Mouse (Mus musculus): ENCODE data around the gene Lage3. TPM values are rescaled to one million over a fixed set of nuclear protein-coding genes. Genes with fewer than 3 reads are reported as not detected.

Lage3 gene
- total and polyA plus RNA-seq, 3 experiments, result 24.4 to 38.5 (median 32.0) TPM

GRCm38 (mm10) chrX:74304867-74305700 lies 48.3 kb downstream of the Lage3 start, which contains the start of gene Gdi1:
Gene Gdi1 (plus strand): TSS chrX:74304998.
- intact Hi-C loops (cut with DNase I), result loop anchor here (10.0 kb wide), 1 partner anchor 730 kb away; no protein-coding TSS in a partner anchor
- H3K36me3 ChIP-seq (ENCODE audit: control insufficient read depth, insufficient read depth, low read length), result peaks cover 8% of the 10 kb centered on the region
- WGBS, result 17% methylated on average over 41 of the region's 41 CpGs
- H3K4me1 ChIP-seq (ENCODE audit: control insufficient read depth, insufficient read depth, low read length), result no peaks in the 10 kb centered on the region; the same call in none of the 2 replicates
- peak within 1 kb of the TSS; percentile 98 for H3K9ac ChIP-seq (ENCODE audit: low read depth, low read length)
- peak; percentile 59 for TF ChIP-seq CTCF (IDR thresholded peaks at IDR 0.05)
- 0 out of 2 replicates have a peak, but pooled peaks have one; percentile 21 for TF ChIP-seq EP300 (IDR thresholded peaks at IDR 0.05; ENCODE audit: insufficient read depth, low read depth, low read length)
- TF ChIP-seq POLR2A (IDR thresholded peaks at IDR 0.05; ENCODE audit: insufficient read depth, low read depth, low read length), result peak; percentile 93
- peaks cover 7% of the 10 kb centered on the region for H3K79me2 ChIP-seq (replicated peaks; ENCODE audit: control insufficient read depth, insufficient read depth, low read length)
- peak; percentile 81 to 83 for DNase-seq
- peak within 1 kb of the TSS; percentile 95 for H3K27ac ChIP-seq
- H3K4me3 ChIP-seq, result peak within 1 kb of the TSS; percentile 73
- H3K27me3 ChIP-seq (ENCODE audit: control insufficient read depth, insufficient read depth, low read length), result no peaks in the 10 kb centered on the region

Small RNA genes within 50 kb of the gene (microRNA-seq; reads per million reads assigned to microRNA genes)
- gene Mir7092, result 0 to 0.56 reads per million in 2 experiments

Other genes starting within 250 kb of the Lage3 start
- gene Opn1mw, start 226.2 kb downstream of the Lage3 start, total RNA-seq (2021), result not detected
- gene Opn1mw, start 226.2 kb downstream of the Lage3 start, polyA plus RNA-seq (2012; rRNA removed), result not detected in 2 replicates
- gene Mecp2, start 218.3 kb downstream of the Lage3 start, total RNA-seq (2021), result 10 to 100 TPM; 27.0 to 32.6 TPM
- gene Mecp2, start 218.3 kb downstream of the Lage3 start, polyA plus RNA-seq (2012; rRNA removed), result 6.2 and 9.6 TPM in 2 replicates
- not detected for gene Tex28, start 185.8 kb downstream of the Lage3 start, total RNA-seq (2021)
- not detected in 2 replicates for gene Tex28, start 185.8 kb downstream of the Lage3 start, polyA plus RNA-seq (2012; rRNA removed)
- not detected for gene Tktl1, start 176.4 kb downstream of the Lage3 start, total RNA-seq (2021)
- not detected in 2 replicates for gene Tktl1, start 176.4 kb downstream of the Lage3 start, polyA plus RNA-seq (2012; rRNA removed)
- gene Flna, start 103.8 kb downstream of the Lage3 start, total RNA-seq (2021), result 100 to 1,000 TPM in 1 of 2 experiments, 10 to 100 TPM in 1; 87.4 to 104 TPM
- 218 and 243 TPM in 2 replicates for gene Flna, start 103.8 kb downstream of the Lage3 start, polyA plus RNA-seq (2012; rRNA removed)
- gene Emd, start 98.9 kb downstream of the Lage3 start, total RNA-seq (2021), result 10 to 100 TPM; 33.8 to 37.6 TPM
- gene Emd, start 98.9 kb downstream of the Lage3 start, polyA plus RNA-seq (2012; rRNA removed), result 49.5 and 75.7 TPM in 2 replicates
- 100 to 1,000 TPM; 200 to 274 TPM for gene Rpl10, start 82.8 kb downstream of the Lage3 start, total RNA-seq (2021)
- gene Rpl10, start 82.8 kb downstream of the Lage3 start, polyA plus RNA-seq (2012; rRNA removed), result 593 and 754 TPM in 2 replicates
- gene Taz, start 71.7 kb downstream of the Lage3 start, total RNA-seq (2021), result 10 to 100 TPM; 45.6 to 47.4 TPM
- gene Taz, start 71.7 kb downstream of the Lage3 start, polyA plus RNA-seq (2012; rRNA removed), result 93.5 and 103 TPM in 2 replicates
- 10 to 100 TPM; 15.4 to 19.7 TPM for gene Dnase1l1, start 71.3 kb downstream of the Lage3 start, total RNA-seq (2021)
- 21.2 and 33.2 TPM in 2 replicates for gene Dnase1l1, start 71.3 kb downstream of the Lage3 start, polyA plus RNA-seq (2012; rRNA removed)
- 100 to 1,000 TPM; 131 to 132 TPM for gene Atp6ap1, start 56.5 kb downstream of the Lage3 start, total RNA-seq (2021)
- 240 and 378 TPM in 2 replicates for gene Atp6ap1, start 56.5 kb downstream of the Lage3 start, polyA plus RNA-seq (2012; rRNA removed)
- 10 to 100 TPM; 63.1 to 71.6 TPM for gene Gdi1, start 48.6 kb downstream of the Lage3 start, total RNA-seq (2021)
- 121 and 191 TPM in 2 replicates for gene Gdi1, start 48.6 kb downstream of the Lage3 start, polyA plus RNA-seq (2012; rRNA removed)
- gene Fam50a, start 40.6 kb downstream of the Lage3 start, total RNA-seq (2021), result 10 to 100 TPM; 24.6 to 24.9 TPM
- gene Fam50a, start 40.6 kb downstream of the Lage3 start, polyA plus RNA-seq (2012; rRNA removed), result 7.1 and 10.2 TPM in 2 replicates
- 1 to 10 TPM in 1 of 2 experiments, under 1 TPM in 1; 0.65 to 1.0 TPM for gene Plxna3, start 24.6 kb downstream of the Lage3 start, total RNA-seq (2021)
- gene Plxna3, start 24.6 kb downstream of the Lage3 start, polyA plus RNA-seq (2012; rRNA removed), result 4.7 and 5.6 TPM in 2 replicates
- 10 to 100 TPM; 68.5 to 79.2 TPM for gene Ubl4a, start 19.6 kb upstream of the Lage3 start, total RNA-seq (2021)
- gene Ubl4a, start 19.6 kb upstream of the Lage3 start, polyA plus RNA-seq (2012; rRNA removed), result 58.1 and 93.7 TPM in 2 replicates
- gene Slc10a3, start 19.7 kb upstream of the Lage3 start, total RNA-seq (2021), result 1 to 10 TPM; 5.1 to 5.8 TPM
- gene Slc10a3, start 19.7 kb upstream of the Lage3 start, polyA plus RNA-seq (2012; rRNA removed), result 10.4 and 12.6 TPM in 2 replicates
- gene Fam3a, start 39.7 kb upstream of the Lage3 start, total RNA-seq (2021), result 10 to 100 TPM; 16.6 to 21.5 TPM
- 29.8 and 32.4 TPM in 2 replicates for gene Fam3a, start 39.7 kb upstream of the Lage3 start, polyA plus RNA-seq (2012; rRNA removed)
- gene Ikbkg, start 39.7 kb upstream of the Lage3 start, total RNA-seq (2021), result 10 to 100 TPM; 39.7 to 47.6 TPM
- gene Ikbkg, start 39.7 kb upstream of the Lage3 start, polyA plus RNA-seq (2012; rRNA removed), result 11.0 and 18.2 TPM in 2 replicates
- gene G6pdx, start 75.6 kb upstream of the Lage3 start, total RNA-seq (2021), result 1 to 10 TPM; 6.5 to 7.1 TPM
- 13.1 and 13.9 TPM in 2 replicates for gene G6pdx, start 75.6 kb upstream of the Lage3 start, polyA plus RNA-seq (2012; rRNA removed)
- not detected for gene Gm6880, start 127.8 kb upstream of the Lage3 start, total RNA-seq (2021)
- not detected in 2 replicates for gene Gm6880, start 127.8 kb upstream of the Lage3 start, polyA plus RNA-seq (2012; rRNA removed)
- gene Olfr1326-ps1, start 221.3 kb upstream of the Lage3 start, total RNA-seq (2021), result not detected
- gene Olfr1326-ps1, start 221.3 kb upstream of the Lage3 start, polyA plus RNA-seq (2012; rRNA removed), result not detected in 2 replicates
- not detected for gene Olfr1325, start 239.1 kb upstream of the Lage3 start, total RNA-seq (2021)
- not detected in 2 replicates for gene Olfr1325, start 239.1 kb upstream of the Lage3 start, polyA plus RNA-seq (2012; rRNA removed)

Data from heart, adult 2 months (tissue).